Mouse (Mus musculus): ENCODE measurements around the gene Gif.
A peak's percentile ranks its signal among the peaks of the same experiment; 100 is the strongest.

Gif gene

DNA sequence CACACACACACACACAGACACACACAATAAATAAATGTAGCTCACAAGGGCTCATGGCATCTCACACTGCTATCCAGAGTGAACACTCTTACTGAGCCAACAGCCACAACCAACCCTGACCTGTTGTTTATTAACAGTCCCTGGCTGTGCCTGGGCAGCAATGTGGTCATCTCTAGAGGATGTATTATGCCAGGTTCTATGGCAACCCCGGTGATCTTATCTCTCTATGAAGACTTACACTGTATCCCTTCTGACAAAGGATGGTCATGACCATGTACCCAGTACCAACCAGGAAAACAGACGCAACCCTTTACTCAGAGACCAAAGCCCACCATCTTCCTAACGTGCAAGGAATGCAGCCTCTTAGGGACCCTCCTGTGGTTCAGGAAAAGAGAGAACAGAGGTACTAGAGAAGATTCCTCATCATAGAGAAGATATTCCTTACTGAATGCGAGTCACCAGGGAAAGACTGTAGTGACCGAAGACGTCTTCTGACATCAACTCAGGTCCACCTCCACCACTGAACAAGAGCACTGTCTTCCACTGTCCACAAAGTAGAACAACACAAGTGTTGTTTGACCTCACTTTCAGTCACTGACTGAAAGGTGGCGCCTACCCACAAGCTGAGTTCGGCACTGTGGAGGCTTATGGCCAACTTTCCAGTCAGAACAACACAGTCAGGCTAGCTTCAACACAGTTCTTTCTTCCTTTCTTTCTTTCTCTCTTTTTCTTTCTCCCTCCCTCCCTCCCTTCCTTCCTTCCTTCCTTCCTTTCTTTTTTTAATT is 53.4 kb downstream of the Gif start:
- DNase-seq = no peak

DNA sequence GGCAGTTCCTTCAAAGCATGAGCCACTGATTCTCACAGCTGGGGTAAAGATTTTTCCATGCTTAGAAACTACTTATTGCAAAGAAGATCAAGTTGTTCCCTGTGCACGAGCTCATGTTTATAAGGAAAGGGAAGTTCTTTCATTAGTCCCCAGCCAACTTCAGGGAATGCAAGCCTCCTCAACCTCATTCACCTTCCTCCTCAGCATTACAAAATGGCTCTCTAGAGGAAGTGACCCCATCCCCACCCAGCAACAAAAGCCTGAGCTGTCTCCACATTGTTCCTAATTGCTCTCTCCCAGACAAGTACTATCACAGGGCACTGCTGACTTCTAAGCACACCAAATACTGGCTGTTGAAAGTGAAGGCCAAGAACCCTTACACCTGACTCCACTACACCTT is 57.1 kb downstream of the Gif start:
- peak; percentile 31 to 51 for DNase-seq

DNA sequence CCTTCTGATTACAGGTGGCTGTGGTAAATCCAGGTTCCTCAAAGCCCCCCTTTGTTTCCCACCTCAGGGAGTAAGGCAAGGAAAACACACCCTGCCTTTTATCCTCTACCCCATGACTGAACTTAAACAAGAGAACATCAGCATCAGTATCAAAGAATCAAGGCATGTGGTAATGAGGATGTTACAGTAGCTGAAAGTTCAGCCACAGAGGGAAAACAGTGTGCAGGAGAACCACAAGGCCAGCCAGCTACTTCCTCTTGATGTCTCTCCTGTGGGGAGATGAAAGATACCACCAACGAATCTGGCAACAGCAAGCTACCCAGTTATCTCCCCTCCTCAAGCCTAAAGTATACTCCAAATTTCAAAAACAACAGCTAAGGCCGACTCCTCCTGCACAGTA is 59.9 kb downstream of the Gif start:
- no peak for DNase-seq

DNA sequence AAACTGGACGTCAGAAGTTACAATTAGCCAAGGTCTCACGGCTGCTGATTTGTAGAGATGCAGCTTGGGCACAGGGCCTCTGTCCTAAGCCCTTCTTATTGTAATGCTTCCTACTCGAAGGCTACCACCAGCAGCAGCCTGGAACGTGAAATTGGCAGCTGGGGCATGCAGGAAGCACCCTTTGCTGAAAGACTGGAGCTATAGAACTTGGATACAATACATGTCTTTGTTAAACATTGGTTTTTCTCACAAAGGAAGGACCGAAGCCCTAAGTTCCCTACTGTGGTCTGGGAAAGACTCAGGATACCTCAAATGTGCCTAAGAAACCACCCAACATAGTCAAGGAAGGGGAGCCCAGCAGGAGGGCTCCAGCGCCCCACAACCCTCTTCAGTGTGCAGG is 60.5 kb downstream of the Gif start:
- DNase-seq = no peak

DNA sequence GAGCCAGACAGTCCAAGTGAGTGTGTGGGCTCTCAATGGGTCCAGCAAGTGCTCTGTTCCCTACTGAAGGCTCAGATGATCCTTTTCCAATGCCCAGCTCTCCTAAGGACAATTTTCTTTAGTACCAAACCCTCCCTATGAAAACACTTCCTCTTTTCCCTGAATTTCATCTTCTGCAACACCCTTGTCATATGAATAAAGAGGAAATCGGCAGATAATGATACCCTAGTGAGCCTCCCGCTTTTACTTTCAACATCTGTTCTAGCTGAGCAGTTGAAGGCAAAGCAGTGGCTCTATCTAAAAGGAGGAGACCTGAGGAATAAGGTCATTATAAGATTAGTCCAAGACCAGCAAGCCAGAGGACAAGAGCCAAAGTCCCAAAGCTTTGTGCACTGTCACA is 61.1 kb downstream of the Gif start:
- no peak for DNase-seq

DNA sequence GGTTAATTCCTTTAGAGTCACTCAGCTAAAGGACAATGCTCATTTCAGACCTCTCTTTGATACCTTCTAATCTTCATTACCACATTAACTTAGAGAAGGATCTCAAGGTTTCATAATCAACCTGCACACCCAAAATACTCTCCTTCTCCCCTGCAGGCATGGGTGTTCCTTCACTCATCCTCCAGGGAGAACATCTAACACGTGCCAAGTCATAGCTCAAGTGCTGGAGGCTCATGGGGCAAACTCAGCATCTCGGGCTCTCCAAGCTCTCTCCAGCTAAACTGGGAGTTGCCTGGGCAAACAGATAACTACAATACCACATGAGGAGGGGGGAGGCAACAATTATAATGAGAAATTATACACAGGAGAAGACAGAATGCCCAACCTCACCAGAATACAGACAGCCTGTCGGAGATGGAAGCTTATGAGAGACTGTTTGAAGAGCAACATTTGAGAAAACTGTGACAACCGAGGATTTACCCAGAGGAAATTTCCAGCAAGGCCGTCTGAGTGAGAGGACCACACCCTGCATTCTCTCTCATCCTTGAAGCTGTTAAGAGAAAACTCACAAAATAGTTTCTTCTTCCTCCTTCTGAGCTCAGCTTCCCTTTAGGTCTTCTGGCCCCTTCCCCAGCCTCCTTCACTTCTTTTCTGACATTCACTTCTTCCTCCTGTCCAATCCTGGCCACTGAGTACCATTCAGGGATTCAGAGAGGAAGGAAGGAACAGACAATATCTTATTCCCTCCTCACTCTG is 62.8 kb downstream of the Gif start:
- no peak for DNase-seq

DNA sequence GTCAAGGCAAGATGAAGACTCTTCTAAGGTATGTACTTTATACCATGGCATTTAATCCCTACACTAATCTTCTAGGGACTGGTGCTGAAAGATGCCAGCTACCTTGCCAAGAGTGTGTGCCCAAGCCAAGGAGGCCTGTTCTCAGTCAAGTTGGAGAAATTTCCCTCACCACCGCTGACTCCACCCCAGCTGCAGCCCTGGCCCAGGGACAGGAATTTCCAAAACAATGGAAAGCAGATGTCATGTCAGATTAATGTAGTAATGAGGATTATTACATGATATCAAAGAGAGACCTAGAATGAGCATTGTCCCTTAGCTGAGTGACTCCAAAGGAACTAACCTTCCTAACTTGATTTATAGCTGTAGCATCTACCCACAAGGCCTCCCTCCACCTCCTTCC is 63.5 kb downstream of the Gif start:
- peak; percentile 49 to 64 for DNase-seq

DNA sequence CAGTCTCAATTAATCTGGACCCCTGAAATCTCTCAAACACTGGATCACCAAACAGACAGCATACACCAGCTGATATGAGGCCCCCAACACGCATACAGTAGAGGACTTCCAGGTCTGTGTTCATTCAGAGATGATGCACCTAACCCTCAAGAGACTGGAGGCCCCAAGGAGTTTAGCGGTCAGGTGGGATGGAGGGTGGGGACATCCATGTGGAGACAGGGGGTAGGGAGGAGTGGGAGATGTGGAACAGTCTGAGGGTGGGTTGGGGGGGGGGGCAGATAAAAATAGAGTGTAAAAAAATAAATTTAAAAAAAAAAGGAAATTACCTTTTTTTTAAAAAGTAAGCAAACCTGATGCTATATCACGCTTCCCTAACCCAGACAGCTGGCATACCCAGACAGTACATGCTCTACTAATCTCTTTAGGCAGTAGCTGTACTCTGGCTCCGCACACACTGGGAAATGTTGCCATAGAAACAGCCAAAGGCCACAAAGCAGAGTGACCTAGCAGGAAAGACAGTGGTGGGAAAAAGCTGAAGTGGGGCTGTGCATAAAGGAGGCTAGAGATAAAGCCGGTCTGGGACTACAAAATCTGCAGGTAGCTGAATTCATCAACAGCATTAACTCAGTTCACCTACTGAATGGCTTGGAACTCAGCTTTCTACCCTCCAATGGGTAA is 64.5 kb downstream of the Gif start:
- DNase-seq = no peak

All from lung, postnatal 4 days (tissue).